Mouse (Mus musculus) regulatory T cell (primary cell): ENCODE results near the gene Fam81b.
"Not testable (repeated sequence)": the region's sequence is repeated elsewhere in the genome, so short reads cannot be mapped to it uniquely, and the experiment has no call there.

Experiments used
- in situ Hi-C: fragments of 300-600 bp; cut with MboI, MseI; formaldehyde crosslinking; loops from one replicate; pipeline ENCODE4 v1.15.1; 2025; ENCODE audit warnings: high pct_unique_total_duplicates

The Fam81b gene

GRCm38 (mm10) chr13:76304637-76305122 is at the start of gene Fam81b:
Gene Fam81b, minus strand, starts transcription at chr13:76305072.
- in situ Hi-C loops = no loop called here

GRCm38 (mm10) chr13:76345941-76346340 is 41.1 kb upstream of the Fam81b start:
- in situ Hi-C loops = not testable (repeated sequence)

GRCm38 (mm10) chr13:76318635-76319034 is 13.8 kb upstream of the Fam81b start:
- in situ Hi-C loops = no loop called here

- in situ Hi-C loops = no loop called here
These were observed 6.7 kb upstream of the Fam81b start for GRCm38 (mm10) chr13:76311580-76311979.

GRCm38 (mm10) chr13:76308811-76309210 is 3.9 kb upstream of the Fam81b start:
- in situ Hi-C loops = no loop called here

GRCm38 (mm10) chr13:76305655-76306365 is 938 bp upstream of the Fam81b start:
- in situ Hi-C loops = no loop called here

GRCm38 (mm10) chr13:76305241-76305640 is 369 bp upstream of the Fam81b start:
- in situ Hi-C loops = no loop called here

GRCm38 (mm10) chr13:76304201-76304600 is 671 bp downstream of the Fam81b start:
- in situ Hi-C loops = no loop called here

GRCm38 (mm10) chr13:76303160-76303559 is 1.7 kb downstream of the Fam81b start:
- in situ Hi-C loops = no loop called here

- in situ Hi-C loops = no loop called here
These were observed 2.8 kb downstream of the Fam81b start for GRCm38 (mm10) chr13:76302056-76302455.

GRCm38 (mm10) chr13:76292050-76292449 is 12.8 kb downstream of the Fam81b start:
- in situ Hi-C loops = no loop called here

GRCm38 (mm10) chr13:76284597-76284996 is 20.3 kb downstream of the Fam81b start:
- in situ Hi-C loops = no loop called here

GRCm38 (mm10) chr13:76264361-76265026 is 40.4 kb downstream of the Fam81b start:
- in situ Hi-C loops = no loop called here

GRCm38 (mm10) chr13:76258766-76259165 is 46.1 kb downstream of the Fam81b start:
- in situ Hi-C loops = no loop called here

GRCm38 (mm10) chr13:76256350-76256749 is 48.5 kb downstream of the Fam81b start:
- in situ Hi-C loops = no loop called here

GRCm38 (mm10) chr13:76250092-76250491 is 54.8 kb downstream of the Fam81b start:
- in situ Hi-C loops = no loop called here

- in situ Hi-C loops = no loop called here
These were observed 55.8 kb downstream of the Fam81b start for GRCm38 (mm10) chr13:76249066-76249465.

GRCm38 (mm10) chr13:76215397-76215796 is 89.5 kb downstream of the Fam81b start:
- in situ Hi-C loops = no loop called here

- in situ Hi-C loops = no loop called here
These were observed 89.9 kb downstream of the Fam81b start for GRCm38 (mm10) chr13:76214928-76215327.

GRCm38 (mm10) chr13:76199943-76200342 is 104.9 kb downstream of the Fam81b start:
- in situ Hi-C loops = no loop called here

- in situ Hi-C loops = no loop called here
These were observed 107.5 kb downstream of the Fam81b start for GRCm38 (mm10) chr13:76197297-76197848.

GRCm38 (mm10) chr13:76195431-76196138 is 109.3 kb downstream of the Fam81b start:
- in situ Hi-C loops = no loop called here
